Mouse (Mus musculus) adrenal gland (tissue): ENCODE data around the gene Slc25a3.

ENCODE experiments used
- intact Hi-C: fragments of 180-260 bp; cut with DNase I; formaldehyde crosslinking; loops from one replicate; pipeline ENCODE4 v1.15.1; 2025
- long read RNA-seq, 2 experiments: library from polyadenylated mRNA; unstranded; transcript quantifications; one replicate each; pipeline ENCODE4 v2.0.0; 2020; ENCODE audit warnings: borderline replicate concordance in 1 of 2; ENCODE audit not compliant: insufficient replicate concordance in 1 of 2

Gene Slc25a3
- long read RNA-seq, experiment 1, transcript Slc25a3-203 (7 exons, 1,483 nt): minor isoform, 42 of 1,720 reads
- long read RNA-seq, experiment 1, transcript Slc25a3-206 (8 exons, 1,341 nt): minor isoform, 6 of 1,720 reads
- long read RNA-seq, experiment 1, transcript Slc25a3-204 (5 exons, 891 nt): minor isoform, 7 of 1,720 reads
- long read RNA-seq, experiment 1, transcript Slc25a3-201 (8 exons, 1,612 nt): major isoform, 1,392 of 1,720 reads
- long read RNA-seq, experiment 1, partial matches to known transcripts: 55 of 1,720 reads
- long read RNA-seq, experiment 1, other reads (novel, unspliced or antisense): 218 of 1,720 reads
- long read RNA-seq, experiment 2, full-length matches to known transcripts: 2,021 of 2,436 reads
- long read RNA-seq, experiment 2, partial matches to known transcripts: 120 of 2,436 reads
- long read RNA-seq, experiment 2, other reads (novel, unspliced or antisense): 295 of 2,436 reads

DNA sequence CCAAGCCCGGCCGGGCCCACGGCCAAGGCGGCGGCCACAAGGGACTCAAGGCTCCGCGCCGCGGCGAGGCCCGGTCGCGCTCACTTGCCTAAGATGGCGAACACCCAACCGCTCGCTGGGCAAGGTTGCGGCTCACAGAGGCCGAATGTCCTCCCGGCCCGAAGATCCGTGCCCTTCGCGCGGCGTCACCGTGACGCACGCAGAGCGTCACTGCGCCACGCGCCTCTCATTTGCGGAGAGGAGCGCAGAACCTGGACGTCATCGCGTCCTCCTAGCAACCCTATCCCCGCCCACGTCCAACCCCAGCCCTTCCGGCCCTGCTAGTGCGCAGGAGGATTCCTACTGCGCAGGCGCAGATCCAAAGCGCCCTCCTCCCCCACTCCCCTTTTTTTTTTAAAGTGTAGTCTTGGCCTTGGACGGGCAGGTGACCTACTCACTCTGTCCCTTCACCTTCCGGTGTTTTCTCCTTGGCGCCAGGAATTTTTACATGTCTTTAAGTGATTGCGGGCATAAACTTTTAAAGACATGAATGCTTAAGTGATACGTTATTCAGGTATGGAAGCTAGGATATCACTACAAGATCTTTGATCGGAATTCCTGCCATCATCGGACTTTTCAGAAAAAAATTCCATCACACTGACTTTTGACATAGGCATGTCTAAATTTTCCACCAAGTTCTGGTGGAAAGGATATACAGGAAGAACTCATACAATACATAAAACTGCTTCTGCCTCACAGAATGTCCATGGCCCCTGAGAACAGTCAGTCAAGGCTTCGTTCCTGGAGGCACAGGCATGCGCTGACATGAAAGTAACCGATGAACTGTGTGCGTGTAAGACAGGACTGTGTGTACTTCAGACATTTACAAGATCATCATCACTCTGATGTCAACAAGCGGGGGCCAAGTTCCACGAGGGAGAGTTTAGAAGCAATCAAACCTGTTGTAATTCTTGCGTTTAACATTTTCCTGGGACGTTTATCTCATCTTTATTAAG lies at the start of gene Slc25a3:
TSS of gene Slc25a3 (minus strand) at position 232 of the 995 bp plus-strand sequence.
- intact Hi-C loops: loop anchor here (5.0 kb wide), 1 partner anchor 42 kb away; the partner anchor contains the start of genes Apaf1 and Ikbip

DNA sequence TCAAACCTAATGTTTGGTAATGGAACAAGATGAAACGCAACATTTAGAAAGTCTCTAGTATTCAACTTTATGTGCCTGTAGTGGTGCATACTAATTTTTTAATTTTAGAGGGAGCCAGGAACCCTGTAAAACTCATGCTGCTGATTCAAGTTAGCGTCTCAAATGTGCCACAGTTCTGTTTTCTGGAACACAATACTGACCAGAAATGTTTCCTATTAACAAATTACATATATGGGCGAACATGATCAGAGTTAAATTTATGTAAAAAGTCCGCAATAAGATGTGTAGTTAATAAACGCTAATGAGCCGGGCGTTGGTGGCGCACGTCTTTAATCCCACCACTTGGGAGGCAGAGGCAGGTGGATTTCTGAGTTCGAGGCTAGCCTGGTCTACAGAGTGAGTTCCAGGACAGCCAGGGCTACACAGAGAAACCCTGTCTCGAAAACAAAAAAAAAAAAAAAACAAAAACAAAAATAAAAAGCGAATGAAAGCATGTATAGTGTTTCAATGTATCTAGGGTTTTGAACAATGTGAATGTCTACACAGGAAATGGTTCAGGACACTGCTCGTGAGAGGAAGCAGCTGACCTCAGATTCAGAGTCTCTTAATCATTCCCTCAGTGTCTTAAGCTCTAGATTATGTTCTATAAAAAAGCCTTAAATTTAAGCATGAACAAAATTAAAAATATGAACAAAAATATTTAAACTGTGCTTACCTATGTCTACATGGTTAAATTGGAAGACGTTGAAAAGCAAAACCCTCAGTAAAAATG lies 48.7 kb upstream of the Slc25a3 start:
- intact Hi-C loops: no loop called here

DNA sequence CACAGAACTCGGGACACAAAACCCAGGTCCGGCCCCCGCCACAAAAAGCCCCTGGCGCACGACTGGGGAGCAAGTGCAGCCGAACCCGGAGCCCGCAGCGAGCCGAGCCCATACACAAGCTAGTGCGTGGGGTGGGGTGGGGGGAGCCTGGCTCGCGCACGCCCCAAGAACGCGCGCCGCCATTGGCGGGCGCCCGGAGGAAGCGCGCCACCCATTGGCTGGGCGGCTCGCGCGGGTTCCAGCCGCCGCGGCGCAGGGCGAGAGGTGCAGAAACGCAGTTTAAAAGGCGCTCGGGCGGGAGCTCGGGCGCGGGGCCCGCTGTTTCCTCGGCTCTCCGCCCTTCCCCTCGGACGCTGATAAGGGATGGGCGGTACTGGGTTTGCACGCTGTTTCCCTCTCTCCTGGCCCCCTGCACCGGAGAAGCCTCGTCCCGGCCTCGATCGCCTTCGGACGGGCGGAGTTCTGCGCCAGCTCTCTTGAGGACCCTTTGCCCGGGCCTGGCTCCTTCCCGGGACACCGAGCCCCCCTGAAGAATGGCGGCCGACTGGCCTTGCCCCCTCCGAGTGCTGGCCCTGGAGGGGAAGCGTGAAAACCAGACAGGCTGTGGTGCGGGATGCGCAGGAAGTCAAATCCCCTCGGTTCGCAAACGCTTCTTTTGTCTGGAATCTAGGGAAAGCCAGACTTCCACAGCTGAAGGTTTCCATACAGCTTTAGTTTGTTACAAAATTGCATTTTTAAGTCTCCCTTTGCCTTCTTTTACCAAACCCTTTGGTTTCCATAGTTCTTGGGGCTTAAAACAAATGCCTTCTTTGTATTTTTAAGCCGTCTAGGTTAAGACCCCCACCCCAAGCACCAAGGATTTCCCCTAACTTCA lies 47.8 kb upstream of the Slc25a3 start:
- intact Hi-C loops: no loop called here

DNA sequence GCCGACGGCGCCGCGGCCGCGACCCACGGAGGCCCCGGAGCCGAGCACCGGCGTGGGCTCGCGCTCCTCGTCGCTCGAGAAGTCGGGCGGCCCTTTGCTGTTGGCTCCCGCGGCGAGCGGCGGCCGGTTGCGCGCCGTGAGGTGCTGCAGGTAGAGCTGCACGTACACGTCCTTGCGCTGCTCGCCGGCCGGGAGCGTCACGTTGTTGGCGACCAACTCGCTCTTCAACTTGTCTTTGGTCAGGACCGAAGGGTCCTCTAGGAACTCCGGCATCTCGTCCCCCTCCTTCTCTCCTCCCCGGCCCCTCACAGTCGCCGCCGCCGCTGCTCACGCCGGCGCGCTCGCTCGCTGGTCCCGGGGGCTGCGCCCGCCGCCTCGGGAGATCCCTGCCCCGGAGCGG lies 47.2 kb upstream of the Slc25a3 start:
- intact Hi-C loops: no loop called here

DNA sequence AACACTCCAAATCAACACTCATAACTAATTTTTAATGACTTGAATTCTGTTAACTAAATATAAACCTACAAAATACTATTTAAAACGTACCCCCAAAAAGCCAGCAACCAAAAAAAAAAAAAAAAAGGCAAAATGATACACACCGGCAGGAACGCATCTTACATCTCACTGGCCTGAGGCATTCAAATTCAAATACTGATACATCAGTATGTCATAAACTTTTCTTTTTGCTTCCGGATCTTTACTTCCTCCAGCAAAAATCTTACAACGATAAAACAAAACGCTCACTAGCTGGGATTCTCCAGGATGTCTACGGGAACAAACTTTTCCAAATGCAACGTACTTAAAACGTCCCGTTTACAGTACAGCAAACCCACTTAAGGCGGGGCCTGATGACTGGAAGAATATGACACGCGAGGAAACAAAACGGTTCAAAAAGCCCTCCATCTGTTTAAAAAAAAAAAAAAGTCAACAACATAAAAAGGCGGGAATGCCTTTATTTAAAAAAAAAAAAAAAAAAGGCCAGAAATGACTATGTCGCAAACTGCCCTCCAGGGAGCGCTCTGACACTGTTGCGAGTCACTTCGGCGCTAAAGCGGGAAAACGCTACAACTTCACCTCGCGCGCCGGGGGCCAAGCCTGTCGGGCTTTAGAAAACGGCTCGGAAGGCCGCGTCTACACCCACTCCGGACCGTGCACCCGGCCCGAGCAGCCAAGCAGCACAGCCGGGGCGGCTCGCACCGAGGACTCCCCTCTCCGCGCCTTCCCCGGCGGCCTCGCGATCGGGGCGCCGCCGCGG lies 46.5 kb upstream of the Slc25a3 start:
- intact Hi-C loops: loop anchor here (1.0 kb wide), 1 partner anchor 18 kb away; no protein-coding TSS in a partner anchor

DNA sequence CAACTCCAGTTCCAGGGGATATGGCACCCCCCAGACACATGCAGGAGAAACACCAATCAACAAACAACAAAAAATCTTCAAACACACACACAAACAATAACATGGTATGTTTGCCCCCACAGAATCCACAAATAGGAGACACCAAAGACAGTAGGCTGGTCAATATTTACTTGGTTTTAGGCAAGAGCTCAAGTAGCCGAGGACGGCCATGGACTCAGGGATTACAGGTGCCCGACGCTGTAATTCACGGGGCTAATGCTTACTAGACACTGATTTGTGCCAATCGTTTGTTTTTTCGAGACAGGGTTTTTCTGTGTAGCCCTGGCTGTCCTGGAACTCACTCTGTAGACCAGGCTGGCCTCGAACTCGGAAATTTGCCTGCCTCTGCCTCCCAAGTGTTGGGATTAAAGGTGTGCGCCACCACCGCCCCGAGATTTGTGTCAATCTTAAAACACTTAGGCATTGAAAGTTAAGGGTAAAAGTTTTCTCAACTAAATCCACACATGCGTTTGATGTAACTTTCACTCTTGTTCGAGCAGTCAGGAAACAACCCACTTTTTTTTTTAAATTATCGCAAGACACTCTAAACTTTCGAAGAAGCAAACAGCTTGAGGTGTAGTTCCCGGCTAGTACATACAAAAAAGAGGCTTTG lies 45.7 kb upstream of the Slc25a3 start:
- intact Hi-C loops: loop anchor here (1.0 kb wide), 1 partner anchor 19 kb away; no protein-coding TSS in a partner anchor

DNA sequence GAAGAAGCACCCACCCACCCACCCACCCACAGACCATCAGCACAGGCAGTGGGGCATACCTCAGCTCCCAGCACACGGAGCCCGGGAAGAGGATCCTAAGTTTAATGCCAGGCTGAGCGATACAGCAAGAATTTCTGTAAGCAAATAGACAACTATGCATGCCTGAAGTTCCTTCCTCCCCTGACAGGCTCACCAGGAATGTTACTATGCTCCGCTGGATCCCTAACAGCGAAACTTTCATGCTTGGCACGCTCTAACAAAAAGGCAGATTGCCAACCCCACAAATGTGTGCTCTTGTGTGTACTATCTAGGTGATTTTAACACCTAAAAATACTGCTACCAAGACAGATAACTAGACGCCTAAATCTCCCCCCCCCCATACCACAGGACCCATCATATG lies 43.5 kb upstream of the Slc25a3 start:
- intact Hi-C loops: loop anchor here (2.0 kb wide), 1 partner anchor 69 kb away; no protein-coding TSS in a partner anchor

DNA sequence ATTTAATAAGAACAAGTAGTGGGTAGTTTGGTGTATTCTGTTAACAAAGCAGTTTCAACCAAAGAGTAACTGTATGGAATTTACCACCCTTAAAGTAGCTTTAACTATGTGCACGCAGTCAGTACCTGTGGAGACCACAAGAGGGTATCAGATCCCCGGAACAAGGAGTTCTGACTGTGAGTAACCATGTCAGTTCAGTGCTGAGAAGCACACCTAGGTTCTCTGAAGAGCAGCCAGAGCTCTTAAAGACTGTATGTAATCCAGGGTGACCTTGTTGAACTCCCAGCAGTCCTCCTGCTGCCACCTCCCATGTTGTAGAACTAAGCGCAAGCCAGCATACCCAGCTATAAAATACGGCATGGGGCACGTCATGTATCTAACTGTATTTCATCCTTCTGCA lies 43.0 kb upstream of the Slc25a3 start:
- intact Hi-C loops: loop anchor here (2.0 kb wide), 1 partner anchor 70 kb away; no protein-coding TSS in a partner anchor

DNA sequence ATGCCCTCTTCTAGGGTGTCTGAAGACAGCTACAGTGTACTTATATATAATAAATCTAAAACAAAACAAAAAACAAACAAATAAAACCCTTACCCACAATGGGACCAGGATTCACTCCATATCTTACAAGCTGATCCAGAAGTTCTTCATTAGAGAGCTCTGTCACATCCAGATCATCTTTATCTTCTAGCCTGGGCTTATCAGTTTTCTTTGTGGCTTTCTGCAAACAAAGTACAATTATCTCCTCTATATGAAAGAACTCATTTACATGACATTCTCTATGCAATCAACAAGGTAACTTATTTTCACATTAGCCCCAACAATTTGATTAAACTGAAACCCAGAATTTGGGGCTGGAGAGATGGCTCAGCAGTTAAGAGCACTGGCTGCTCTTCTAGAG lies 42.0 kb upstream of the Slc25a3 start:
- intact Hi-C loops: loop anchor here (2.0 kb wide), 1 partner anchor 71 kb away; no protein-coding TSS in a partner anchor

DNA sequence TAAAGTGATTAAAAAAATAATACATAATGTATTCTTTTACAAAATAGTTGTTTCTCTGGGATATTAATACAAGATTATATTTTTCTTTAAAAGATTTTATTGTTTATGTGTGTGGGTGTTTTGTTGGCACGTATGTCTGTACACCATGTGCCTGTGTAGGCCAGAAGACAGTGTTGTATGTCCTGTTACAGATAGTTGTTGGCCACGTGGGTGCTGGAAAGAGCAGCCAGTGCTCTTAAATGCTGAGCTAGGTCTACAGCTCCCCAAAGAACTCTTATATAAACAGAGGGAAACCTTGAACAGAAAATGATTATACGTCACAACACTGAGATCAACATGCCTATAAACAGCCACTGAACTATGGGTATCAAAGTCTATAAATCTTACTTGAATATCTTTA lies 40.6 kb upstream of the Slc25a3 start:
- intact Hi-C loops: no loop called here

DNA sequence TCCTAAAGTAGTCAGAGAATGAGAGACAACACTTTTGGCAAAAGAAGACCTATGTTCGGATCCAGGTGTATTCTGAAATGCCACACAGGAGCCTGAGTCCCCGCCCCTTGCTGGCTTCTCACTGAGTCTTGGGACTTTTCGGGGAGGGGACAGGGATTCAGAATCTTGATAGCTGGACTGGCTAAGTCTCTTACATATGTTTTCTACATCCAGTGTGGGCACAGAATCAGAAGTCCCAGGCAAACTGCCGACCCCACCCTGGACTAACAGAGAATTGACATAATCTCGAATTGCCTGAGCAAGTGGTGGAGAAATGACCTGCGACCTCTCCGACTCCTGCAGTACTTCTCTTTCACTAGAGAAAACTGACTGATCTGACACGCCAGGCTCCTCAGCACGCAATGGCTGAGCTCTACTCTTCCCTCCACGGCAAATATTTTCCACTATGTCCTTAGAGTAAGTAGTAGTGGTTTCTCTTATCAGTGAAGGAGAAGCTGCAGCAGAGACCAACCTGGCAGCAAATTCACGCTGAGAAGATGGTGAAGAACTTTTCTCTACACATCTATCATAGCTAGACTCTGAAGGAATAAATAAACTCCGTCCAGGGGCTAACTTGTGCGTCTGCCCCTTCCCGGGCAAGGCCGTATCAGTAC lies 38.8 kb upstream of the Slc25a3 start:
- intact Hi-C loops: no loop called here

DNA sequence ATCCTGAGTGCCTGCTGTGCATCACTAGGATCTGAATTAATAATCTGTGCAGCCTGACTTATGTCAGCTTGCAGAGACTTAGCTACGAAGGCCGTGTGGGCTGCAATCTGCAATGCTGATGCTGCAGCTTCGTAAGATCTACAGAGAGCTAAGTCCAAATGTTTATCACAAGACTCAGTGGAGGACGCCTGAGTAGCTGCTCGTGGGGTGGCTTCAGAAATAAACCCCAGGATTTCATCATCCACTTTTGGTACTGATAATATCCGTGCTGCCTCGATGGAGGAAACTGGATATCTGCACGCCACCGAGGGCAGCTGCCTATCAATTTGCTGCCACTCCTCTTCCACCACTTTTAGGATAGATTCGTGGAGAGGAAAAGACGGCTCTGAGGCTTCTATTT lies 38.2 kb upstream of the Slc25a3 start:
- intact Hi-C loops: no loop called here

DNA sequence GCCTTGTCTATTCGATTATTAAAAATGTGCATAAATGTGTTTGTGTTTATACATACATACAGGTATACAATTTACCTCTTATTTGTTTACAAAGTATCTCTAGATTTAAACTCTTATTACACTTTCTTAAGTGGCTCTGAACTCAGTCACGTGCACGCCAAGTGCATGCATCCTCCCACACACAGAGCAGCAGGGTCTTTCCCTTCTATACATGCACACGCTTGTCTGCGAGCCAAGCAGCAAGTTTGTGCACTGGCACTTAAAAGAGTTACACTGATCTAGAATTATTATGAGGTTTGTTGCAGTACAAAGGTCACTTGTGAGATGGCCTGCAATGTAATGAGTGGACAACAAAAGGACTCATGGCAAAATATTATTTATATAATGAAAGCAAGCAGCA lies 37.1 kb upstream of the Slc25a3 start:
- intact Hi-C loops: no loop called here

DNA sequence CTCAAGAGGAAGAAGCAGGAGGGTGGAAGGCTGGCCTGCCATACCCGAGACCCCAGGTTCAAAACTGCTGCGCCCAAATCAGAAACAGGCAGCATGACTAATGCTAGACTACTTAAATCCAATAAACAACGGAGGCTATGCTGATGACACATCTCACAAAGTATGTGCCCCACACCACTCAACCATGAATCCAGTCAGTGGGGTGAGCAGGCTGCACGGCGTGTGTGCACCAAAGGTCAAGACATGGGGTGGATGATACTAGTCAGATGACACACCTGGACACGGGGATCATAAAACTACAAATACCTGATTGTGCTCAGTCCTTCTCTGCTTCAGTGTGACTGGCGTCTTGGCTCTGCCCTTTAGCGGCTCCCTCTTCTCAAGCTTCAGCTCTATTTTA lies 34.6 kb upstream of the Slc25a3 start:
- intact Hi-C loops: no loop called here

DNA sequence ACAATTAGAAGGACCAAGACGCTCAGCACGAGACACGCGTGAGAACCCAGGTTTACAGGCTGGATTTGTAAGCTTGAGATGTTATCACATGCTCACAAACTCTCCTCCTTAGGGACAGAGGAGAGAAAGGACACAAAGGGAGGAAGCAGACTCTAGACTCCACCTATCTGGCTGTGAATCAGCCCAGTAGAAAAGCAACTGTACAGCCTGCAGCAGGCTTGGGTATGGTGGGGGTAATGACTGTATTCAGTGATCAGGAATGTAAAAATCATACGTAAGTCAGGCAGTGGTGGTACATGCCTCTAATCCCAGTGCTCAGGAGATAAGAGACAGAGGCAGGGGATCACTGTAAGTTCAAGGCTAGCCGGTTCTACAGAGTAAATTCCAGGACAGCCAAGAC lies 32.5 kb upstream of the Slc25a3 start:
- intact Hi-C loops: no loop called here

DNA sequence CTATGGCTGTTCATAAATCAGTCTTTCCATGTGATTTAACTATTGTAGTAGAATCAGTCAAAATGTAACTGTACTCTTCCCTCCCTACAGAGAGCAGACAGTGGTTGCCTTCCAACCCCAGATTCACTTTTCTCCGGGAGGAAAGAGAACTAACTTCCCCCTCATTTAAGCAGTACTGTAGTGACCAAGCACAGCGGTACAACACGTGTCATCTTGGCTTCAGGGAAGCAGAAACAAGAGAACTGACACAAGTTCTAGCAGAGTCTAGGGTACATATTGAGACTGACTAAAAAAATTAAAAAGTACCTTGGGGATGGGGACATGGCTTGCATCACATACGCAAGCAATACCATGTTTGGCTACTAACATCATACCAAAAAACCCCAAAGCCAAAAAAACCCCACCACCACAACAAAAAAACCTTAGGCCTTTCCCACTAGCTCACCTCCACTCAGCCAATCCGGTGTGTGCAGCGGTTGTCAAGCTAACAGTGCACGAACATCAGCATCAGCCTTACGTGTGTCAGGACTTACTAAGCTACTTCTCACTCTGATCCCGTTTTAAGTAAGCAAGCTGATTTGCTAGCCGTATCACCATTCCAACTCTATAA lies 30.1 kb upstream of the Slc25a3 start:
- intact Hi-C loops: no loop called here

DNA sequence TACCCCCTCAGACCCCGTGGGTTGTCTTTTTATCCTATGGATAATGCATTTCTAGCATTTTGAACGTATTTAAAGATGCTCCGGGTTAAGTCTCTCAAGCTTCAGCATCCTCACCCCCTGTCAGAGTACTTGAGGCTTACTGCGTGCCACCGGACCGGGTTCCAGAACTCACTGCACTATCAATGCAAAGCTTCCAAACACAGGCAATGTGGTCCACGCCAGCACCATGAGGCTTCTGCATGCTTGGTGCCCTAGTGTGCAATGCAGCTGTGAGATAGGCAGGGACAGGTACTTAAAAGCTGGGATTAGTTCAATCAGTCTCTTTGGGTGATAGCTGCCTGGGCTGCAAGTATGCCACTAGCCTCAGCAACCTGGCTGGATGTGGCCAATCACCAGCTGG lies 21.6 kb upstream of the Slc25a3 start:
- intact Hi-C loops: no loop called here
